Mouse (Mus musculus): Measurements from ENCODE around the gene Tcp11.

DNA sequence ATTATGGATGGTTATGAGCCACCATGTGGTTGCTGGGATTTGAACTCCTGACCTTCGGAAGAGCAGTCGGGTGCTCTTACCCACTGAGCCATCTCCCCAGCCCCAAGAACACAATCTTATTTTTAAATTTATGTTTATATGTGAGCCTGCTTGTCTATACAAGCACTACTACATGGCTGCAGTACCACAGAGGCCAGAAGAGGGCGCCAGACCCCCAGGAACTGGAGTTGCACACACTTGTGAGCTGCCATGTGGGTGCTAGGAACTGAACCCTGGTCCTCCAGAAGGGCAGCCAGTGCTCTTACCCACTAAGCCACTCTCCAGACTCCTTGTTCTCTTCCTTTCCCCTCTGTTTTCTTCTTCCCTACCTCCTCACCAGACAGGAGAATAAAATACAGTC is 13.4 kb upstream of the Tcp11 start:
- TF ChIP-seq FOSL1 (IDR thresholded peaks at IDR 0.05; ENCODE audit: insufficient read depth, low read length, poor library complexity, severe bottlenecking) (no peak), CTCF (IDR thresholded peaks at IDR 0.05; ENCODE audit: control insufficient read depth, insufficient read depth, insufficient read length) (no peak), MYOG (IDR thresholded peaks at IDR 0.05; ENCODE audit: control insufficient read depth, extremely low read depth, insufficient read length) (no peak), MAX (IDR thresholded peaks at IDR 0.05) (no peak)

Measured in C2C12 (cell line).